Mouse (Mus musculus): ENCODE results near the gene Gpm6b.

- no peak for TF ChIP-seq CTCF (IDR thresholded peaks at IDR 0.05)
- no peak for TF ChIP-seq POLR2A (IDR thresholded peaks at IDR 0.05; ENCODE audit: insufficient read depth, low read depth, low read length)
Measured at GRCm38 (mm10) chrX:166307437-166308222, 68.9 kb downstream of the Gpm6b start.
